Mouse (Mus musculus): ENCODE results near the gene Itpkc. TPM values are rescaled to one million over a fixed set of nuclear protein-coding genes. Genes with fewer than 3 reads are reported as not detected.
A peak's percentile ranks its signal among the peaks of the same experiment; 100 is the strongest.

Gene Itpkc
- polyA plus RNA-seq, 1 experiment from 2014 or later, result 11.6 TPM

DNA sequence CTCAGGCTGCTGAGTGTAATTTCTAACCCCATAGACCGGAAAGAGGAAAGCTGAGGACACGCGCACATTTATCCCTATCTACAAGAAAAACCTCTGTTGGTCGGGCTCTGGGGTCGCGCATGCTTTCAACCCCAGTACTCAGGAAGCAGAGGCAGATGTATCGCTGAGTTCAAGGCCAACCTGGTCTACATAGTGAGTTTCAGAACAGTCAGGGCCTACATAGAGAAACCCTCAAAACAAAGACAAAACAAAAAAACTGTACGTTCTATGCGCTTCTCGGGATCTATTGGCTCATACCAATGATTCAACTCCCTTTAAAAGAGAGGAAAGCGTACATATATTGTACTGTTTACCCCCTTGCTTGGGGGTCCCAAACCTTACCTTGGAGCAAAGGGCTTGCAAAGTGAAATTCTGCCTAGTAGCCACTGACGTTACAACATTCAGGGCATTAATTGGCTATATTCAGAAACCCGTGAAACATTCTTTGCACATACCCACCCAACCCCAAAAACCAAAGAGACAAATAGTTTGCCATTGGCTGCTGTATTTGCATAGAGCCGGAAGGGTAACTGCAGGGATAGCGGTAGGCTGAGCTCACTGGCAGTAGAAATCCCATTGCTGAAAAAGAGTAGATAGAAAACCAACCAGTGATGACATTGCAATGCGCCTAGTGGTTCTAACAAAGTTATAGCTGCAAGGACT lies 49.1 kb downstream of the Itpkc start:
- no peak for TF ChIP-seq CTCF (IDR thresholded peaks at IDR 0.05; ENCODE audit: low read depth)
- TF ChIP-seq EP300 (optimal IDR thresholded peaks at IDR 0.05), result no peak
- DNase-seq (ENCODE audit: low spot score), result no peak
- Histone ChIP-seq H3K4me3 (ENCODE audit: low read depth, low read length) (peak overlapping the region; percentile 72), H3K4me1 (replicated peaks; ENCODE audit: control insufficient read depth, insufficient read depth) (no peaks in the 10 kb centered on the region; the same call in 1 of the 2 replicates), H3K4me2 (replicated peaks; ENCODE audit: low read depth) (peak overlapping the region; percentile 52), H3K9me3 (ENCODE audit: control insufficient read depth, low read length) (no peaks in the 10 kb centered on the region), H3K36me3 (ENCODE audit: control insufficient read depth, insufficient read depth, low read length) (no peaks in the 10 kb centered on the region; the same call in none of the 2 replicates), H3K9ac (ENCODE audit: low read length) (0 out of 2 replicates have a peak overlapping the region, but pooled peaks have one; percentile 9), H3K27ac (replicated peaks) (peak overlapping the region; percentile 67), H3K27me3 (ENCODE audit: control insufficient read depth, insufficient read depth, low read length) (no peaks in the 10 kb centered on the region)
- 41% methylated on average over 16 of the region's 16 CpGs for WGBS
- ATAC-seq (ENCODE audit: low FRiP score, low TSS enrichment), result no peak

DNA sequence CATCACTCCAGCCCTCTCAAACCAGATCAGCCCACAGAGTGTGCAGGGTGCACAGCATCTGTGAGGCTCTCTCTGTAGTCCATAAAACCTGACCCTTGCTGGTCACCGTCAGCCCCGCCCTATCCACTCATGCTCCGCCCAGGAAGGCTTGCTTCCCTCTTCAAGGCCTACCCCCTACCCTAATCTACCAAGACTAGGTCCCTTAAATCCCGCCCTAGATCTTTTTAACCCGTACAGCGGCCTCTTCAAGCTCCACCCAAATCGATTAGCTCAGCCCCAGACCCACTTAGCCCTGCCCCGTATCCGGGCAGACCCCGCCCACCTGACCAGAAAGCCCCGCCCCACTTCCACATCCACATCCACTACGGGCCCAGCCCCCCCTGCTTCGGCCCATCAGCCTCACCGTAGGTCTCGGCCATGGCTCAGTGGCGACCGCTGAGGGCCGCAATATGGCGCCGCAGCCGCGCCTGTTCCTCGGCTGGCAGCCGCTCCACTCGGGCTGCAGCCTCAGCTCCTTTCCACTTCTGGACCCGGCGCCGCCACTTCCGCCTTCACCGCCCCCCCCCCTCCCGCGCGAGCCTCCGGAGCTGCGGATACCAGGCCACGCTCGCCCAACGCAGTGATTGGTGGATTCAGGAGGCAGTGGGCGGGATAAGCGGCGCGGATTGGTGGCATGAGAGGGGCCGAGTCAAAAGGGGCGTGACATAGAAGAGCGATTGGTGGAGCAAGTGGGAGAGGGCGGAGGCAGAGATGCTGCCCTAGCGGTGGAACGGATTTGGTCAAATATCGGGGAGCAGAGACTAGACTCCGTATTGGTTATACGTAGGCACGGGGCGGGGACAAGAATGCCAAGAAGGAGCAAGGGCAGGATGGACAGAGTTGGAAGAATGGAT lies 49.9 kb downstream of the Itpkc start, which contains the start of gene Rab4b:
Gene Rab4b, minus strand, starts transcription at position 573 of the 893 bp plus-strand sequence.
- Histone ChIP-seq H3K36me3 (ENCODE audit: control insufficient read depth, insufficient read depth, low read length) (peaks cover 4% of the 10 kb centered on the region; the same call in 1 of the 2 replicates), H3K27me3 (ENCODE audit: control insufficient read depth, insufficient read depth, low read length) (no peaks in the 10 kb centered on the region), H3K4me2 (replicated peaks; ENCODE audit: low read depth) (peak within 1 kb of the TSS; percentile 55), H3K27ac (replicated peaks) (peak within 1 kb of the TSS; percentile 93), H3K9ac (ENCODE audit: low read length) (peak within 1 kb of the TSS; percentile 68), H3K4me1 (replicated peaks; ENCODE audit: control insufficient read depth, insufficient read depth) (no peaks in the 10 kb centered on the region; the same call in 1 of the 2 replicates), H3K4me3 (ENCODE audit: low read depth, low read length) (peak within 1 kb of the TSS; percentile 72), H3K9me3 (ENCODE audit: control insufficient read depth, low read length) (no peaks in the 10 kb centered on the region)
- TF ChIP-seq CTCF (IDR thresholded peaks at IDR 0.05; ENCODE audit: low read depth) (peak; percentile 79), EP300 (optimal IDR thresholded peaks at IDR 0.05) (peak; percentile 50)
- WGBS, result under 1% methylated on average over 50 of the region's 53 CpGs
- ATAC-seq (ENCODE audit: low FRiP score, low TSS enrichment) (peak; percentile 98), DNase-seq (ENCODE audit: low spot score) (peak; percentile 100)

DNA sequence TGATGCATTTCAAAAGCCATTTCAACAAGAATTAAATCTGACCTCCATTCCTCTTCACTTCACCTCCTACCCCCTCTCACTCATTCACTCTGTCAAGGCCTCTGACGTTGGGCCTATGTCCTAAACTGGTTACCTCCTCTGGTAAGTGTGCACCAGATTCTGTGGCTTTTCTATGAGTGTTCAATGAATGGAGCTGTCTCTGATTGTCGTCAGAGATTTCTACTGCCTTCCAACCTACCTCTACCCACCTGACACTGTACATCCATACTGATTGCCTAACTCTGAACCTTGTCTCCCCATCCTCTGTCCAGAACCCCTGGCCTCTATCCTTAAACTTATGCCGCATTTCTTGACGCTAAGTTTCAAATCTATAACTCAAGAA lies 50.5 kb downstream of the Itpkc start:
- Histone ChIP-seq H3K9ac (ENCODE audit: low read length) (peak overlapping the region; percentile 68), H3K4me2 (replicated peaks; ENCODE audit: low read depth) (peak overlapping the region; percentile 55)
- ATAC-seq (ENCODE audit: low FRiP score, low TSS enrichment), result 0 out of 2 replicates have a peak, but pooled peaks have one; percentile 1

DNA sequence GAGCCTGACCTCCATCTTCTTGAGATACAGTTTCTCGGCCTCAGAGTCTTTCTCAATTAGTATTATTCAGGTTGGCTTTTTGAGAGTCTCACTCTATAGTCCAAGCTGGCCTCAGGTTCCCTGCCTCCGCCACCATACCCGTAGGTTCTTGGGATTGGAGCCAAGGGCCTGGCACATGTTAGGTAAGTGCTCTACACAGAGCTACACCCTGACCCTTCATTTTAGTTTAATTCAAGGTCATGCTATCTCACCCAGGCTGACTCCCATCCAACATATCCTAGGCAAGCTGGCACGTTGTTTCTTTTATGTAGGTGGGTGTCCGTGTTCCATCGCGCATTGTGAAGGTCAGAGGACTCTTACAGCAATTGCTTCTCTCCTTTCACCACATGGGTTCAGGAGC lies 53.6 kb downstream of the Itpkc start:
- WGBS, result 90% methylated on average over 7 of the region's 7 CpGs
- TF ChIP-seq EP300 (optimal IDR thresholded peaks at IDR 0.05) (no peak), CTCF (IDR thresholded peaks at IDR 0.05; ENCODE audit: low read depth) (no peak)
- Histone ChIP-seq H3K4me2 (replicated peaks; ENCODE audit: low read depth) (no peak overlapping the region), H3K27me3 (ENCODE audit: control insufficient read depth, insufficient read depth, low read length) (no peaks in the 10 kb centered on the region), H3K4me1 (replicated peaks; ENCODE audit: control insufficient read depth, insufficient read depth) (no peaks in the 10 kb centered on the region; the same call in 1 of the 2 replicates), H3K36me3 (ENCODE audit: control insufficient read depth, insufficient read depth, low read length) (peaks cover 10% of the 10 kb centered on the region; the same call in 1 of the 2 replicates), H3K9ac (ENCODE audit: low read length) (no peak overlapping the region), H3K4me3 (ENCODE audit: low read depth, low read length) (no peak overlapping the region), H3K9me3 (ENCODE audit: control insufficient read depth, low read length) (no peaks in the 10 kb centered on the region), H3K27ac (replicated peaks) (no peak overlapping the region)
- no peak for ATAC-seq (ENCODE audit: low FRiP score, low TSS enrichment)
- no peak for DNase-seq (ENCODE audit: low spot score)

More for the DNA sequence above, 50.5 kb downstream of the Itpkc start:
- Histone ChIP-seq H3K4me3 (ENCODE audit: low read depth, low read length) (peak overlapping the region; percentile 72), H3K4me1 (replicated peaks; ENCODE audit: control insufficient read depth, insufficient read depth) (no peaks in the 10 kb centered on the region; the same call in 1 of the 2 replicates), H3K9me3 (ENCODE audit: control insufficient read depth, low read length) (no peaks in the 10 kb centered on the region), H3K36me3 (ENCODE audit: control insufficient read depth, insufficient read depth, low read length) (peaks cover 6% of the 10 kb centered on the region; the same call in 1 of the 2 replicates), H3K27ac (replicated peaks) (peak overlapping the region; percentile 93), H3K27me3 (ENCODE audit: control insufficient read depth, insufficient read depth, low read length) (no peaks in the 10 kb centered on the region)
- DNase-seq (ENCODE audit: low spot score), result no peak
- WGBS, result 15% methylated on average over 4 of the region's 4 CpGs
- TF ChIP-seq CTCF (IDR thresholded peaks at IDR 0.05; ENCODE audit: low read depth) (no peak), EP300 (optimal IDR thresholded peaks at IDR 0.05) (no peak)

DNA sequence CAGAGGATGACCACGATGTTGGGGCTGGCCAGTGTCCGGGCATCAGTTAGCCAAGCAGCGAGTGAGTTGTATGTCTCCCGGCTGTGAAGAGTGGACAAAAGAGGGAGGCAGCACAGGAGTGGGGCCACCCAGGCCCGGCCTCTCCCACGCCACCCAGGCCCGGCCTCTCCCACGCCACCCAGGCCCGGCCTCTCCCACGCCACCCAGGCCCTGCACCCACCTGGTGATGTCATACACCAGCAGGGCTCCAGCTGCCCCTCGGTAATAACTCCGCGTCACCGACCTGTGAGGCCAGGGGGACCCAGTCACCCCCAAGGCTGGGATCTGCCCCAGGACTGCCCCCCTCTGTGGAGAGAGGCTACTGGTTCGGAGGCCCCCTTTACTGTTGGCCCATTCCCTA lies 54.0 kb downstream of the Itpkc start:
- peaks cover 10% of the 10 kb centered on the region; the same call in 1 of the 2 replicates for H3K36me3 ChIP-seq (ENCODE audit: control insufficient read depth, insufficient read depth, low read length)
- no peaks in the 10 kb centered on the region for H3K27me3 ChIP-seq (ENCODE audit: control insufficient read depth, insufficient read depth, low read length)

More for the DNA sequence above, 54.0 kb downstream of the Itpkc start:
- H3K4me2 ChIP-seq (replicated peaks; ENCODE audit: low read depth), result no peak overlapping the region
- 95% methylated on average over 15 of the region's 15 CpGs for WGBS
- H3K9me3 ChIP-seq (ENCODE audit: control insufficient read depth, low read length), result no peaks in the 10 kb centered on the region
- no peak for DNase-seq (ENCODE audit: low spot score)
- no peak overlapping the region for H3K27ac ChIP-seq (replicated peaks)
- TF ChIP-seq EP300 (optimal IDR thresholded peaks at IDR 0.05) (no peak), CTCF (IDR thresholded peaks at IDR 0.05; ENCODE audit: low read depth) (no peak)
- no peak overlapping the region for H3K4me3 ChIP-seq (ENCODE audit: low read depth, low read length)
- H3K4me1 ChIP-seq (replicated peaks; ENCODE audit: control insufficient read depth, insufficient read depth), result no peaks in the 10 kb centered on the region; the same call in 1 of the 2 replicates
- no peak overlapping the region for H3K9ac ChIP-seq (ENCODE audit: low read length)
- ATAC-seq (ENCODE audit: low FRiP score, low TSS enrichment), result no peak
